Mouse (Mus musculus) hindbrain, embryonic 13.5 days (tissue): ENCODE data around the gene Ppp1r36. TPM values are rescaled to one million over a fixed set of nuclear protein-coding genes. Genes with fewer than 3 reads are reported as not detected.

Source experiments
- ATAC-seq: fragments of 200-750 bp; cut with Nextera tagmentation; 2 replicates; pipeline ENCODE4 v1.8.0; 2017; ENCODE audit warnings: moderate TSS enrichment; ENCODE audit not compliant: low FRiP score
- H3K27ac ChIP-seq: fragments of 300-500 bp; sonication (generic); 2 replicates; pipeline ENCODE4 v1.5.1; 2015; ENCODE audit warnings: inconsistent platforms, mild to moderate bottlenecking, moderate library complexity
- H3K27me3 ChIP-seq: fragments of 300-500 bp; sonication (generic); 2 replicates; pipeline ENCODE4 v1.6.1; 2015; ENCODE audit warnings: mild to moderate bottlenecking, inconsistent platforms
- H3K36me3 ChIP-seq: fragments of 300-500 bp; sonication (generic); 2 replicates; pipeline ENCODE4 v1.6.1; 2015; ENCODE audit warnings: mild to moderate bottlenecking, inconsistent platforms
- H3K4me1 ChIP-seq: fragments of 300-500 bp; sonication (generic); replicated peaks from 2 replicates; pipeline ENCODE4 v1.6.1; 2015; ENCODE audit warnings: inconsistent platforms
- H3K4me2 ChIP-seq: fragments of 300-500 bp; sonication (generic); 2 replicates; pipeline ENCODE4 v1.6.1; 2015; ENCODE audit warnings: inconsistent platforms, mild to moderate bottlenecking, moderate library complexity
- H3K4me3 ChIP-seq: fragments of 300-500 bp; sonication (generic); 2 replicates; pipeline ENCODE4 v1.5.1; 2015; ENCODE audit warnings: mild to moderate bottlenecking, inconsistent platforms
- H3K9ac ChIP-seq: fragments of 300-500 bp; sonication (generic); 2 replicates; pipeline ENCODE4 v1.6.1; 2015; ENCODE audit warnings: mild to moderate bottlenecking, inconsistent platforms
- H3K9me3 ChIP-seq: fragments of 300-500 bp; sonication (generic); 2 replicates; pipeline ENCODE4 v1.6.1; 2016; ENCODE audit warnings: inconsistent platforms
- WGBS: fragments of 180-500 bp; shearing (Covaris S2); methylation state at CpG from one replicate; pipeline ENCODE4 v1.1.7; 2015; 5-methylcytosine and 5-hydroxymethylcytosine counted together
- polyA plus RNA-seq: library from polyadenylated mRNA; unstranded; fragments of >200 nt; fragmentation: Nextera tagmentation; extraction: Ambion mirVana; gene quantifications from 2 replicates; pipeline ENCODE4 v1.2.1, GENCODE M21; 2015

Ppp1r36 gene
- polyA plus RNA-seq, 1 experiment from 2014 or later, result 2.2 TPM

DNA sequence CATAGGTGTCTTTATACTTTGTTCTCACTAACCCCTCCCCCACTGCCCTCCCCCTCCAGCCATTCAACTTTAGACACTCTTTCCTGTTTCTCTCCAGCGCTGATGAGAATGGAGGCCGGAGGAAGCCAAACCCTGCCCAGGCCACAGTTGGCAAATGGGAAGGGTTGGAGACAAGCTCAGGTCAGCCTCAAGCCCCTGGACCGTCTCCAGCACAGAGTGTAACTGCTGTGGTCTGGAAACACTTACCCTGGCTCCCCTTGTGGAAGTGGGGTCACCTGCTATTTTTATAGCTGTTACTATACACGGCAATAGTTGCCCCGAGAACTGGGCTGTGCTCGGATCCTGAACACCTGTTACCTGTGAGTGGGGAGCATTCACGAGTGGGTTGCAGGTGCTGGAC, 49.3 kb downstream of the Ppp1r36 start:
- no peak overlapping the region for H3K4me2 ChIP-seq
- no peak for ATAC-seq
- no peak overlapping the region for H3K4me3 ChIP-seq
- no peaks in the 10 kb centered on the region for H3K36me3 ChIP-seq
- H3K9me3 ChIP-seq, result no peaks in the 10 kb centered on the region
- 84% methylated on average over 7 of the region's 7 CpGs for WGBS
- 0 out of 2 replicates have a peak, but pooled peaks cover 3% of the 10 kb centered on the region for H3K4me1 ChIP-seq
- H3K9ac ChIP-seq, result no peak overlapping the region
- no peak overlapping the region for H3K27ac ChIP-seq
- no peaks in the 10 kb centered on the region for H3K27me3 ChIP-seq

DNA sequence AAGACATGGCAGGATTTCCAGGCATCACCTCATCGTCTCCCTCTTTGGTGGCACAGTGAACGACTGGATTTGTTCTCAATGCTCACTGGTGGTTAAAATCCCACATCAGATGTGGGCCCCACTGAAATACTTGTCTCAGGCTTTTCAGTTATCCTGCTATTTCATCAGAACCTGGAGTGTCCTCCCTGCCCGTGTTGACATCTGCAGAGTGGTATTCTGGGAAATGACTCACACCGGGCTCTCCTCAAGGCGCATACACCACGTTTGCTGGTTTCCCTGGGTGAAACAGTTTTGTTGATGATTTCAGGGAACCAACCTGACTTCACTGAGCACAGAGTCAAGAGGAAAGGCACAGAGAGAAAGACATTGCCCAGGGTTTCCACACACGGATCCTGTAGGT, 49.9 kb downstream of the Ppp1r36 start:
- no peak for ATAC-seq
- H3K27me3 ChIP-seq, result no peaks in the 10 kb centered on the region
- H3K9me3 ChIP-seq, result no peaks in the 10 kb centered on the region
- H3K36me3 ChIP-seq, result no peaks in the 10 kb centered on the region
- no peak overlapping the region for H3K4me3 ChIP-seq
- 78% methylated on average over 7 of the region's 7 CpGs for WGBS
- H3K4me1 ChIP-seq, result 0 out of 2 replicates have a peak, but pooled peaks cover 3% of the 10 kb centered on the region
- no peak overlapping the region for H3K27ac ChIP-seq
- H3K4me2 ChIP-seq, result no peak overlapping the region
- no peak overlapping the region for H3K9ac ChIP-seq

DNA sequence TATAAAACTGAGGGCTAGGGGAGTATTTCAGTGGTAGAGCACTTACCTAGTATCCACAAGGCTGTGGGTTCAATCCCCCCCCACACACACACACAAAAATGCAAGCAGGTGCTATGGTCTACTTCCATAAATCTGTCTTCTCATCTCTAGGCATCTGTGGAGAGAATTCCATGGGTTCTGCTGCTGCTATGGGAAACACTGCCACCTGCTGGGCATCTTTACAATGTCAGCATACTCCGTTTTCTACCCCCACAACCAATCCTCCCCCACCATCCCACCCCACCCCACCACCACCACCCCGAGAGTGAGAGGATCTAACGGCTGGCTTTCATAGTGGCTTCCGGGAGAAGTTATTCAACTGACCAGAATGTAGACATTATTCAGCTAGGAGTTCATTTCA, 54.7 kb downstream of the Ppp1r36 start:
- Histone ChIP-seq H3K4me1 (no peaks in the 10 kb centered on the region), H3K4me2 (no peak overlapping the region), H3K9me3 (no peaks in the 10 kb centered on the region), H3K4me3 (no peak overlapping the region), H3K36me3 (no peaks in the 10 kb centered on the region), H3K9ac (no peak overlapping the region), H3K27me3 (no peaks in the 10 kb centered on the region), H3K27ac (no peak overlapping the region)
- 8% methylated on average over 4 of the region's 4 CpGs for WGBS
- ATAC-seq, result no peak

DNA sequence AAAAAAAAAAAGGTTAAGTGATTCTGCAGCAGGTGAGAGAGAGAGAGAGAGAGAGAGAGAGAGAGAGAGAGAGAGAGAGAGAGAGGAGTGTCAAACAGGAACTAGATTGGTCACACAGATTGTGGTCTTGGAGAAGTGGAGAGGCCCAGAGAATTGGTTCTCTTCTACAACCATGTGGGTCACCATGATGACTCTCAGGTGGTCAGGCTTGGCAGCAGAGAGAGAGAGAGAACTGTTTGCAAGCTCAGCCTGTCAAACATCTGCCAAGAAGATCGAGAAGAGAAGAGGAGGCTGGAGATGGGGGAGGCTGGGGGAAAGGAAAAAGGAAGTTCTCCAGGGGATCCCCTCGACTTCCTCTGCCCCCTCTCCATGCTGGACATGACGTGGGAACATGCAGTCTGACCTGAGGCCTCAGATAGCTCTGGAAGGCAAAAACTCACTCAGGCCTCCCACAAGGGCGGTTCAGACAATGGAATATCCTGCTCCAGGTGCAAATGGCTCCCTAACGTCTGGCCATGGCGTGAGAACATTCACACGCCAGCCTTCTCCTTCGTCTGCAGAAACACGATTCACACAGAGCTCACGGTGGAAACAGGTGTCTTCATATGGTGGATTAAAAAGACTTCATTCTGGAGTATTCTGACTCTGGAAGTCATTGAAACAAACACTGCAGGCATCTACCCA, 56.4 kb downstream of the Ppp1r36 start:
- H3K9ac ChIP-seq, result no peak overlapping the region
- H3K27ac ChIP-seq, result no peak overlapping the region
- H3K4me1 ChIP-seq, result 0 out of 2 replicates have a peak, but pooled peaks cover 5% of the 10 kb centered on the region
- ATAC-seq, result no peak
- H3K4me2 ChIP-seq, result no peak overlapping the region
- 80% methylated on average over 10 of the region's 10 CpGs for WGBS
- H3K4me3 ChIP-seq, result no peak overlapping the region
- no peaks in the 10 kb centered on the region for H3K9me3 ChIP-seq
- H3K27me3 ChIP-seq, result no peaks in the 10 kb centered on the region
- H3K36me3 ChIP-seq, result no peaks in the 10 kb centered on the region

DNA sequence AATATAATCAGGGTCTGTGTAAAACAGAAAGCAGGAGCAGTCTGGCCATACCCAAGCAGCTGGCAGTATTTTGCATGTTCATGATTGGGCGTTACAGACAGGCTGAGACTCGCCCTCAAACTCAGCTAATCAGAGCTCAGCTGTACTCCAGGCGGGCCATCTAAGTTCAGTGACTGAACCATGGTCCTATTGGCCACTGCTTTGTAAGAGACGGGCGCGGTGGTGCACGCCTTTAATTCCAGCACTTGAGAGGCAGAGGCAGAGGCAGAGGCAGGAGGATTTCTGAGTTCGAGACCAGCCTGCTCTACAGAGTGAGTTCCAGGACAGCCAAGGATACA, 56.9 kb downstream of the Ppp1r36 start:
- Histone ChIP-seq H3K9me3 (no peaks in the 10 kb centered on the region), H3K4me2 (no peak overlapping the region), H3K36me3 (no peaks in the 10 kb centered on the region), H3K9ac (no peak overlapping the region), H3K4me3 (no peak overlapping the region), H3K27me3 (no peaks in the 10 kb centered on the region), H3K4me1 (0 out of 2 replicates have a peak, but pooled peaks cover 5% of the 10 kb centered on the region), H3K27ac (no peak overlapping the region)
- no peak for ATAC-seq
- 88% methylated on average over 8 of the region's 8 CpGs for WGBS

DNA sequence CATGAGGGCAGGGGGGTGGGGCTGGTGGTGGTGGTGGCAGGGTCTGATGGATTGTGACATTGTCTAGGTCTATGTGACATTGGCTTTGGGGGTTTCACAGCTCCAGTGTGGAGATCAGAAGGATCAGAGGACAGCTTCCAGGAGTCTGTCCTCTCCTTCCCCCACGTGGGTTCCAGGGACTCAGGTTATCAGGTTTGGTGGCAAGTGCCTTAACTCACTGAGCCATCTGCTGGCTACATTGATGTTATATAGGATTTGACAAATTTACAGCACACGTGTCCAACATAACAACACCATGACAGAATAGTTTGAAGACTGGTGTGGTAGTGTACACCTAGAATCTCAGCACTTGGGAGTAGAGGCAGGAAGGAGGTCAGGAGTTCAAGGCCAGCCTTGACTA, 57.5 kb downstream of the Ppp1r36 start:
- no peak overlapping the region for H3K4me2 ChIP-seq
- 65% methylated on average over 2 of the region's 2 CpGs for WGBS
- ATAC-seq, result no peak
- H3K27ac ChIP-seq, result no peak overlapping the region
- H3K9ac ChIP-seq, result no peak overlapping the region
- no peaks in the 10 kb centered on the region for H3K36me3 ChIP-seq
- no peaks in the 10 kb centered on the region for H3K9me3 ChIP-seq
- no peak overlapping the region for H3K4me3 ChIP-seq
- H3K27me3 ChIP-seq, result no peaks in the 10 kb centered on the region
- H3K4me1 ChIP-seq, result 0 out of 2 replicates have a peak, but pooled peaks cover 5% of the 10 kb centered on the region

DNA sequence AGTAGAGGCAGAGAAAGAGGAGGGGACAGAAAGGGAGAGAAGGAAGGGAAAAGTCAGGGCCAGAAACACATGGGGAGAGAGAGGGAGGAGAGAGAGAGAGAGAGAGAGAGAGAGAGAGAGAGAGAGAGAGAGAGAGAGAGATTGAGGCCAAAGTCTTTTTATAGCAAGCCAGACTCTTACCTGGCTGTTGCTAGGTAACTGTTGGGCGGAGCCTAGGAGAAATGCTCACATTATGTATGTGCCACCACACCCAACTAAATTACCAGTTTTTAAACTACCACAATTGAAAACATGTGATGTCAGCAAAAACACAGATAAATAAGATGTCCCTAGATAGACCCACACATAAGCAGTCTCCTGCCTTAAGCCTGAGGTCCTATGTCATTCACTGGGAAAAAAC, 58.8 kb downstream of the Ppp1r36 start:
- H3K27ac ChIP-seq, result no peak overlapping the region
- ATAC-seq, result no peak
- no peaks in the 10 kb centered on the region for H3K9me3 ChIP-seq
- no peak overlapping the region for H3K4me3 ChIP-seq
- H3K27me3 ChIP-seq, result no peaks in the 10 kb centered on the region
- H3K4me1 ChIP-seq, result 0 out of 2 replicates have a peak, but pooled peaks cover 5% of the 10 kb centered on the region
- no peaks in the 10 kb centered on the region for H3K36me3 ChIP-seq
- H3K4me2 ChIP-seq, result no peak overlapping the region
- 100% methylated on average over 1 of the region's 1 CpGs for WGBS
- H3K9ac ChIP-seq, result no peak overlapping the region

DNA sequence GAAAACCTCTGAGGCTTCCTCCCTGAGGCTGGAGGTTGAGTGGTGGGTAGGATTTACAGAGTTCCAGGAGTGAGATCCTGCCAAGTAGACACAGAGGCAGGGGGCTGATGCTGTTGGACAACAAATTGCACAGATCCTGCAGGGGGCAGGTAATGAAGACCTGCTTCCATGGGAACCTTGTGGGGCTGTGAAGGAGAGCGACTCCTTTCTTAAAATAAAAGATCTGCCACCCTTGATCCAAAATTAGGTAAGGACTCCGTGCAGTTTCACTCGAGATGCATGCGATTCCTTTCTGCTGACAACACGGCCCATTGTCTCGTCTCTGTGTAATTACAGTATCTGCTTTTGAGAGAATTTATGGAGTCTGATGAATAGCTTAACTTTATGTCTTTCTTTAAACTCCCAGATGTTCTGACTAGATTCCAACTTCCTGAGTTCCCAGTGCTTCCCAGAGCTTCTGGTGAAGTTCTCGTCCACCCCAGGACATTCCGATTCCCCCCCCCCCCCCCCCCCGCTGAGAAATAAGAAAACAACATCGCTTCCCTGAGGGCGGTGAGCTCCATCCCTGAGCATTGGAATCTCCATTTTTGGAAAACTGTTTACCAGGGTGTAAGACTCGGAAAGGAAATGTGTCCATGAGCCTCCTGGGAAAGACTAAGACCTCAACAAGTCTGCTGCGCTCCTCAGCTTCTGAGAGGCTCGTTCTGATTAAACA, 61.1 kb downstream of the Ppp1r36 start:
- WGBS, result 54% methylated on average over 13 of the region's 14 CpGs
- Histone ChIP-seq H3K27ac (no peak overlapping the region), H3K27me3 (no peaks in the 10 kb centered on the region), H3K4me2 (no peak overlapping the region), H3K4me1 (0 out of 2 replicates have a peak, but pooled peaks cover 5% of the 10 kb centered on the region), H3K36me3 (no peaks in the 10 kb centered on the region), H3K9ac (no peak overlapping the region), H3K4me3 (no peak overlapping the region), H3K9me3 (no peaks in the 10 kb centered on the region)
- no peak for ATAC-seq

DNA sequence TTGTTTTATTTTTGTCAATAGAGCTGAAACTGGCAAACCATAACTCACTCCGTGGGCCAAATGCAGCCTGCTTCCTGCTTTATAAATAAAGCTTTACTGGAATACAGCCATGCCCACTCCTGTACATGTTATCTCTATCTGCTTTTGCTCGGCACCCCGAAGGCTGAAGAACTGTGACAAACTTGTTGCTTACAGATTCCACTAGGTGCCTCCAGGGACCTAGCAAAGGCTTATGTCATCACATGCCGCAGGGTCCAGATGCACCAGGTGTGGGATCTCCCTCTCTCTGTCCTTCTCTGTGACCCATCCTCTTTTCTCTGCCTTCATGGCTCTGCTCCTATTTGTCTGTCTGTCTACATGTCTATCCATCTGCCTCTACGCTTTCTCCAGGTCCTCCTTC, 61.8 kb downstream of the Ppp1r36 start:
- Histone ChIP-seq H3K4me2 (no peak overlapping the region), H3K9me3 (no peaks in the 10 kb centered on the region), H3K4me3 (no peak overlapping the region), H3K36me3 (no peaks in the 10 kb centered on the region), H3K9ac (no peak overlapping the region), H3K4me1 (0 out of 2 replicates have a peak, but pooled peaks cover 5% of the 10 kb centered on the region), H3K27me3 (no peaks in the 10 kb centered on the region), H3K27ac (no peak overlapping the region)
- ATAC-seq, result no peak
- 81% methylated on average over 5 of the region's 5 CpGs for WGBS

DNA sequence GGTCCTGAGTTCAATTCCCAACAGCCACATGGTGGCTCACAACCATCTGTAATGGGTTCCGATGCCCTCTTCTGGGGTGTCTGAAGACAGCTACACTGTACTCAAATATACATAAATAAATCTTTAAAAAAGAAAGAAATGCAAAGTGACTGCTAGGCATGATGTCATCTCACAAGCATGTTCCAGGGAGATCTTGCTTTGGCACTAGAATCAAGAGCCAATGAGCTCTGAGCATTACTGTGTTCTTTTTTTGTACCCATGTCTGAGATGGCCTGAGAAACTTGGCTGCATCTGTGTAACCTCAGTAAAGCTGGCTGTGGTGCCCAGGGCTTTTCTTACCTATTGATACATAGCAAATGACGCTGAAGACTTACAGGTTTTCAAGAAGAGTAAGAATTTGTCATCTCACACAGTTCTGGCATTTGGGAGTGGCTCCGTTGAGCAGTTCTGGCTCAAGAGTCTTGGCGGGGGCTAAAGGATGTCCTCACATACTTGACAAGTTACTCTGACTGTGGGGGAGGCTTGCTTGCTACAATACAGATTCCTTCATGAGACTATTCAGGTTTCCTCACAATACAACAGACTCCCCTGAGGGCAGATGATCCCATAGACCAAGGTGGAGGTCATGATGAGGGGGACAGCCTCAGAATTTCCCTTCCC, 62.6 kb downstream of the Ppp1r36 start:
- no peak overlapping the region for H3K4me3 ChIP-seq
- H3K9me3 ChIP-seq, result no peaks in the 10 kb centered on the region
- no peaks in the 10 kb centered on the region for H3K36me3 ChIP-seq
- 0 out of 2 replicates have a peak, but pooled peaks cover 5% of the 10 kb centered on the region for H3K4me1 ChIP-seq
- H3K4me2 ChIP-seq, result no peak overlapping the region
- no peak overlapping the region for H3K27ac ChIP-seq
- 85% methylated on average over 4 of the region's 4 CpGs for WGBS
- H3K9ac ChIP-seq, result no peak overlapping the region
- no peak for ATAC-seq
- no peaks in the 10 kb centered on the region for H3K27me3 ChIP-seq

DNA sequence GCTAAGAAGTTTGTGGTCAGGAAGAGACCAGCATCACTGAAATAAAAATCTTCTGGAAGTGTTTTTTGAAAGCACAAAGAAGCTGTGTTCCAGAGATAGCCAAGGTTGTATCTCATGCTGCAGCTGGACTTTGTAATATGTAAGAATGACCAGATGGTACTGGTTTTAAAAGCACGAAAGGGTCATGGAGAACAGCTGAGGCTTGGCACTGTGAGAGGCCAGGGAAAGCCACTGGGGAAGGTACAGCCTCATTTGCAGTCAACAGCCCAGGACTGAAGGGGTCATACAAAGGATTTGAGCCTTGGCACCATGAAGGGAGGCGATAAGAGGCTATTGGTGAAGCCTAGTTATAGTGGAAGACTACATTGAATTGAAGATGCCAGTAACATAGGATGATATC, 65.1 kb downstream of the Ppp1r36 start:
- 87% methylated on average over 2 of the region's 2 CpGs for WGBS
- H3K9ac ChIP-seq, result no peak overlapping the region
- H3K4me2 ChIP-seq, result no peak overlapping the region
- H3K27ac ChIP-seq, result no peak overlapping the region
- ATAC-seq, result no peak
- no peaks in the 10 kb centered on the region for H3K27me3 ChIP-seq
- no peaks in the 10 kb centered on the region for H3K36me3 ChIP-seq
- H3K9me3 ChIP-seq, result no peaks in the 10 kb centered on the region
- H3K4me3 ChIP-seq, result no peak overlapping the region
- 0 out of 2 replicates have a peak, but pooled peaks cover 5% of the 10 kb centered on the region for H3K4me1 ChIP-seq

DNA sequence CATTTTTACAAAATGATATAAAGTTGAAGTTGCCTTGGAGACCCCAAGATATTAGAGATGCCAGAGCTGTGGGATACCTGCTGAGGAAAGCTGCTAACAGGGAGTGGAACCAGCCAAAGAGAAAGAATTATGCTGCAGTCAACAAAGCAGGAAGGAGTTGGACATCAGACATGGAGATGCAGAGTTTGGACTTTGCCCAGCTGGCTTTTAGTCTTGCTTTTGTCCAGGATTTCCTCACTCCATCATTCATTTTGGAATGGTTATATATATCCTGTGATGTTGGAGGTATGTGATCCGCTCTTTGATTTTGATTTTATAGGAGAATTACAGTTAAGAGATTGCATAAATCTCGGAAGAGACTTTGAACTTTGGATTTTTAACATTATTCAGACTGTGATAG, 65.6 kb downstream of the Ppp1r36 start:
- no peak for ATAC-seq
- Histone ChIP-seq H3K27ac (no peak overlapping the region), H3K4me1 (0 out of 2 replicates have a peak, but pooled peaks cover 5% of the 10 kb centered on the region), H3K36me3 (no peaks in the 10 kb centered on the region), H3K9ac (no peak overlapping the region), H3K4me3 (no peak overlapping the region), H3K4me2 (no peak overlapping the region), H3K9me3 (no peaks in the 10 kb centered on the region), H3K27me3 (no peaks in the 10 kb centered on the region)
- WGBS, result 95% methylated on average over 2 of the region's 2 CpGs
